Mouse (Mus musculus) C2C12 (cell line): ENCODE measurements around the gene Gm8369. TPM values are rescaled to one million over a fixed set of nuclear protein-coding genes. Genes with fewer than 3 reads are reported as not detected.
"Not testable (repeated sequence)": the region's sequence is repeated elsewhere in the genome, so short reads cannot be mapped to it uniquely, and the experiment has no call there.

Source experiments
- H3K27me3 ChIP-seq: one replicate; pipeline ENCODE4 v1.6.1; 2011; ENCODE audit not compliant: control insufficient read depth, insufficient read depth, insufficient read length
- H3K36me3 ChIP-seq: one replicate; pipeline ENCODE4 v1.6.1; 2011; ENCODE audit not compliant: control insufficient read depth, insufficient read depth
- H3K4me3 ChIP-seq: one replicate; pipeline ENCODE4 v1.5.1; 2011; ENCODE audit warnings: mild to moderate bottlenecking, control low read depth; ENCODE audit not compliant: poor library complexity, insufficient read depth, severe bottlenecking
- H3K79me2 ChIP-seq: one replicate; pipeline ENCODE4 v1.6.1; 2011; ENCODE audit not compliant: control insufficient read depth, insufficient read depth
- H3K79me3 ChIP-seq: one replicate; pipeline ENCODE4 v1.6.1; 2011; ENCODE audit warnings: low read depth, control low read depth
- H3ac ChIP-seq: one replicate; pipeline ENCODE3; 2011; ENCODE audit warnings: low read depth; ENCODE audit not compliant: control insufficient read depth, insufficient read length
- CEBPB ChIP-seq: IDR thresholded peaks from one replicate; pipeline ENCODE4 v1.6.1; 2011; ENCODE audit warnings: low read depth, mild to moderate bottlenecking, control low read depth, moderate library complexity
- CTCF ChIP-seq: IDR thresholded peaks from one replicate; pipeline ENCODE4 v1.5.1; 2011; ENCODE audit not compliant: control insufficient read depth, insufficient read depth, insufficient read length
- FOSL1 ChIP-seq: IDR thresholded peaks from one replicate; pipeline ENCODE4 v1.8.0; 2011; ENCODE audit warnings: mild to moderate bottlenecking, low read length; ENCODE audit not compliant: poor library complexity, insufficient read depth, severe bottlenecking
- MAX ChIP-seq: IDR thresholded peaks from one replicate; pipeline ENCODE4 v1.6.1; 2011; ENCODE audit warnings: mild to moderate bottlenecking, control low read depth
- MYOD1 ChIP-seq: IDR thresholded peaks from one replicate; pipeline ENCODE4 v1.6.1; 2011; ENCODE audit warnings: low read depth; ENCODE audit not compliant: control insufficient read depth, insufficient read length
- MYOG ChIP-seq: IDR thresholded peaks from one replicate; pipeline ENCODE4 v1.6.1; 2011; ENCODE audit not compliant: control insufficient read depth, insufficient read length; ENCODE audit errors: extremely low read depth
- USF1 ChIP-seq: IDR thresholded peaks from one replicate; pipeline ENCODE4 v1.6.1; 2011; ENCODE audit warnings: low read depth, mild to moderate bottlenecking, control low read depth, moderate library complexity
- polyA plus RNA-seq: library from polyadenylated mRNA; unstranded; fragments of >200 nt; fragmentation: generic; extraction: Trizol; gene quantifications from one replicate; pipeline ENCODE4 v1.2.1, GENCODE M21; 2012; ENCODE audit warnings: missing spikeins

Gene Gm8369
- polyA plus RNA-seq, 1 experiment, result not detected

DNA sequence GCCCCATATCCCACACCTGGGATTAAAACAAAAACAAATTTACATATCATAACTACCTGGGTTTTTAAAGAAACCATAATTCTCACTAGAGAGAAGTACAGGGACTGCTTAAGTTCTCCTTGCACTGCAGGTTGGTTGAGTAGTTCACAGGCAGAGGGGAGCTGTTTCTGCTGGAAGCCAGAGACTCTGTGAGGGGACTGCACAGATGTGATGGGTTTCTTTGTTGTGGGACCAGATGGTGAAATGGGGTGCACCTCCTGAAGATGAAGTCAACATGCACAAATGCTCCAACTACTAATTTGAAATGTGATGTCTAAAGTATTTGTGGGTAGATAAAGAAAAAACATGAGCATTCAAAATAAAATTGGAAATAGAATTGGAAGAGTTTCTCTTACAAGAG lies 62.2 kb downstream of the Gm8369 start:
- Histone ChIP-seq H3K79me2 (no peaks in the 10 kb centered on the region), H3K79me3 (no peaks in the 10 kb centered on the region), H3K36me3 (no peaks in the 10 kb centered on the region), H3K4me3 (no peak overlapping the region), H3ac (no peak overlapping the region), H3K27me3 (no peaks in the 10 kb centered on the region)
- TF ChIP-seq USF1, result no peak
- TF ChIP-seq CTCF, result no peak
- no peak for TF ChIP-seq MYOD1
- TF ChIP-seq MAX, result no peak
- no peak for TF ChIP-seq MYOG
- no peak for TF ChIP-seq CEBPB

DNA sequence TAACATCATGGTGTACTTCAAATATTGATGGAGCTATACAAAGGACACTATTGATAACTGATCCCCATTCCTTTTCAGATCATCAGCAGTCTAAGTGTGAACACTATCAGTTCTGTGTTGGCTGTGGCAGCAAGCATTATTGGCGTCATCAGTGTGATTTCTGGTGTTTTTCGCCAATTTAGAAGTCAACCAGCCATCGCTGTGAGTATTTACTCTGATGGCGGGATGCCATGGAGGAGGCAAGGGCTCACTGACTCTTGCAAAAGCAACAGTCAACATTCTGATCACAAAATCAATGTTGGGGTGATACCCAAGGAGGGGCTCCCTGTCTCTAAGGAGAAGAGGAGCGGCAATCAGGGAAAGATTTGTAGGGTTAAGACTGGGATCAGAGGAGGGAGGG lies 69.0 kb downstream of the Gm8369 start:
- no peaks in the 10 kb centered on the region for H3K79me2 ChIP-seq
- H3K4me3 ChIP-seq, result no peak overlapping the region
- H3K79me3 ChIP-seq, result no peaks in the 10 kb centered on the region
- TF ChIP-seq MYOD1 (no peak), CTCF (no peak), MAX (no peak), FOSL1 (no peak), MYOG (no peak), USF1 (no peak)
- H3K36me3 ChIP-seq, result no peaks in the 10 kb centered on the region
- H3ac ChIP-seq, result no peak overlapping the region
- H3K27me3 ChIP-seq, result no peaks in the 10 kb centered on the region

DNA sequence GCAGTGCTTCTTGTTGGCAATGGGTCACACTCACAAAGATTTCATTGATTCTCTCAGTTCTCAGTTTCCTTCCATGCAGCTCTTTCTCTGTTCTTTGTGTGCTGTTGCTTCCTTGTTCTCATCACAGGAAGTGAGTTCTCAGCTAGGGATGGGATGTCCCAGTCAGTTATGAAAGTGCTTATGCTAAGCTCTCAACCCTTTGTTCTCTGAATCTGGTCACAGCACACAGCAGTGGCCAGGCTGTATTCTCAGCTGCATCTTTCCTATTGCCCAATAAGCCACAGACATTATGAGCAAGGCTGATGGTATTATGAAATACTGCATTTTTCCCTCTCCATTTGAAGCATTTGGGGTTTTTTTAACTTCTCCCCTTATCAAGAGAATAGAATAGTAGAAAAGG lies 73.8 kb downstream of the Gm8369 start:
- H3K79me2 ChIP-seq, H3K27me3 ChIP-seq, H3ac ChIP-seq, H3K36me3 ChIP-seq, H3K79me3 ChIP-seq, H3K4me3 ChIP-seq: not testable (repeated sequence)

Other genes with a start within 250 kb of the Gm8369 start
- gene Ms4a1, start 219.7 kb upstream of the Gm8369 start, polyA plus RNA-seq, result not detected
- not detected for gene Ms4a5, start 202.1 kb upstream of the Gm8369 start, polyA plus RNA-seq
- not detected for gene Ms4a14, start 171.5 kb upstream of the Gm8369 start, polyA plus RNA-seq
- gene Ms4a7, start 149.8 kb upstream of the Gm8369 start, polyA plus RNA-seq, result not detected
- gene Ms4a4a, start 110.4 kb upstream of the Gm8369 start, polyA plus RNA-seq, result not detected
- gene Ms4a4c, start 81.2 kb upstream of the Gm8369 start, polyA plus RNA-seq, result not detected
- gene Ms4a4b, start 42.4 kb upstream of the Gm8369 start, polyA plus RNA-seq, result not detected
- not detected for gene Ms4a6c, start 16.6 kb upstream of the Gm8369 start, polyA plus RNA-seq
- not detected for gene Ms4a6b, start 30.6 kb downstream of the Gm8369 start, polyA plus RNA-seq
- gene Ms4a4d, start 50.9 kb downstream of the Gm8369 start, polyA plus RNA-seq, result not detected
- not detected for gene Ms4a6d, start 118.9 kb downstream of the Gm8369 start, polyA plus RNA-seq
- not detected for gene Ms4a2, start 137.8 kb downstream of the Gm8369 start, polyA plus RNA-seq
- gene Ms4a3, start 154.9 kb downstream of the Gm8369 start, polyA plus RNA-seq, result not detected
- not detected for gene Oosp2, start 174.6 kb downstream of the Gm8369 start, polyA plus RNA-seq
- not detected for gene Oosp1, start 205.2 kb downstream of the Gm8369 start, polyA plus RNA-seq
- gene Oosp3, start 211.1 kb downstream of the Gm8369 start, polyA plus RNA-seq, result not detected